Mouse (Mus musculus): ENCODE measurements around the gene Ppp1r21. TPM values are rescaled to one million over a fixed set of nuclear protein-coding genes. Genes with fewer than 3 reads are reported as not detected.

Ppp1r21 gene
- polyA plus RNA-seq, 1 experiment from 2014 or later, result 17.0 TPM

DNA sequence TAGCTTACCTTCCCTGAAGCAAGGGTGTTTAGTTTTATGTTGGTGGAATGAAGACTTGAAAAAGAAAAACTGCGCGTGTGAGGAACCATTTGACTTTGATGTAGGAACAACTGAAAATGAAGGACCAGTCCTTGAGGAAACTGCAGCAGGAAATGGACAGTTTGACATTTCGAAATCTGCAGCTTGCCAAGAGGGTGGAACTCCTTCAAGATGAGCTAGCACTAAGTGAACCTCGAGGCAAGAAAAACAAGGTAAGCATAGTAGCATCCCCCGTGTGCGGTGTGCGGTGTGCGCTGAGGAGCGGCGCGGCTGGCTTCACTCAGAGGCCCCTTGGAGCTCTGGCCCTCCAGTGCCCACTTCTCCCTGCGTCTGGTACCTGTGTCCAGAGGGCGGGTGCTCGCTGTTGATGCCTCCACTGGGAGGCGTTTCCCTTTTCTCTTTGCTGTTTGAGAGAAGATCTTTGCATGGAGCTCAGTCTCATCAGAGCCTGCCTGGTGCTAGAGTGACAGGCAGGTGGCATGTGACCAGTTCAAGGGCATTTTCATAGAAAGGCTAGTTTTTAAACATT, 15.4 kb downstream of the Ppp1r21 start:
- Histone ChIP-seq H3K4me1 (ENCODE audit: control insufficient read depth in 2 of 2, insufficient read depth in 2 of 2, low read length in 2 of 2) (peaks cover 4 to 7% of the 10 kb centered on the region in 2 experiments; a peak in 2 of 4 replicates), H3K9me3 (ENCODE audit: control insufficient read depth, low read length) (no peaks in the 10 kb centered on the region), H3K36me3 (ENCODE audit: control insufficient read depth, insufficient read depth, low read length) (peaks cover 43% of the 10 kb centered on the region), H3K4me3 (ENCODE audit: control insufficient read depth in 1 of 2, insufficient read depth in 1 of 2, low read depth in 1 of 2, low read length in 2 of 2) (no peak overlapping the region), H3K27ac (replicated peaks in 1 of 2; ENCODE audit: control insufficient read depth in 1 of 2, insufficient read depth in 1 of 2, low read depth in 2 of 2, low read length in 2 of 2) (no peak overlapping the region), H3K4me2 (ENCODE audit: low read length) (no peak overlapping the region), H3K27me3 (ENCODE audit: control insufficient read depth, insufficient read depth, low read length) (no peaks in the 10 kb centered on the region), H3K9ac (ENCODE audit: low read length) (no peak overlapping the region)
- WGBS, result 87% methylated on average over 15 of the region's 15 CpGs
- ATAC-seq (ENCODE audit: insufficient number of reproducible peaks, insufficient read depth, low FRiP score, low read depth), result no peak

DNA sequence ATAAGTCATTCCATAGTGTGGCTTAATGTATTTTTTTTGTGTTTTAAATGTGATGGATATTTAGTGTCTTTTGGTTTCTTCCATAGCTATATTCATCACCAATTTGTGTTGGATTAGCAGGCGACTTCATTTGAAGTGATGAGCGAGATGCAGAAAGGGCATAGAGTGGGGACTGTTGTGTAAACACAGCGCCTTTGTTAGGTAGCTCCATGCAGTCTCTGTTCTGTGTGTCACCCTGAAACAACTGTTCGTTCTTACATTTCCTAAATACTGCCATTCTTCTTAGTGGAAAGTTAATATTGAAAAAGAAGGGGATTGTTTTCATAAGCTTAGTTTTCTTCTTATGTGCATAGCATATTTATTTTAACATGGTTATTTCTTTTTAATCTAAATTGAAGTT, 16.8 kb downstream of the Ppp1r21 start:
- Histone ChIP-seq H3K27ac (replicated peaks in 1 of 2; ENCODE audit: control insufficient read depth in 1 of 2, insufficient read depth in 1 of 2, low read depth in 2 of 2, low read length in 2 of 2) (no peak overlapping the region), H3K9me3 (ENCODE audit: control insufficient read depth, low read length) (no peaks in the 10 kb centered on the region), H3K27me3 (ENCODE audit: control insufficient read depth, insufficient read depth, low read length) (no peaks in the 10 kb centered on the region), H3K4me1 (ENCODE audit: control insufficient read depth in 2 of 2, insufficient read depth in 2 of 2, low read length in 2 of 2) (peaks cover 4 to 7% of the 10 kb centered on the region in 2 experiments; a peak in 1 of 4 replicates), H3K9ac (ENCODE audit: low read length) (no peak overlapping the region), H3K36me3 (ENCODE audit: control insufficient read depth, insufficient read depth, low read length) (peaks cover 43% of the 10 kb centered on the region), H3K4me2 (ENCODE audit: low read length) (no peak overlapping the region), H3K4me3 (ENCODE audit: control insufficient read depth in 1 of 2, insufficient read depth in 1 of 2, low read depth in 1 of 2, low read length in 2 of 2) (no peak overlapping the region)
- ATAC-seq (ENCODE audit: insufficient number of reproducible peaks, insufficient read depth, low FRiP score, low read depth), result no peak
- 90% methylated on average over 4 of the region's 4 CpGs for WGBS

DNA sequence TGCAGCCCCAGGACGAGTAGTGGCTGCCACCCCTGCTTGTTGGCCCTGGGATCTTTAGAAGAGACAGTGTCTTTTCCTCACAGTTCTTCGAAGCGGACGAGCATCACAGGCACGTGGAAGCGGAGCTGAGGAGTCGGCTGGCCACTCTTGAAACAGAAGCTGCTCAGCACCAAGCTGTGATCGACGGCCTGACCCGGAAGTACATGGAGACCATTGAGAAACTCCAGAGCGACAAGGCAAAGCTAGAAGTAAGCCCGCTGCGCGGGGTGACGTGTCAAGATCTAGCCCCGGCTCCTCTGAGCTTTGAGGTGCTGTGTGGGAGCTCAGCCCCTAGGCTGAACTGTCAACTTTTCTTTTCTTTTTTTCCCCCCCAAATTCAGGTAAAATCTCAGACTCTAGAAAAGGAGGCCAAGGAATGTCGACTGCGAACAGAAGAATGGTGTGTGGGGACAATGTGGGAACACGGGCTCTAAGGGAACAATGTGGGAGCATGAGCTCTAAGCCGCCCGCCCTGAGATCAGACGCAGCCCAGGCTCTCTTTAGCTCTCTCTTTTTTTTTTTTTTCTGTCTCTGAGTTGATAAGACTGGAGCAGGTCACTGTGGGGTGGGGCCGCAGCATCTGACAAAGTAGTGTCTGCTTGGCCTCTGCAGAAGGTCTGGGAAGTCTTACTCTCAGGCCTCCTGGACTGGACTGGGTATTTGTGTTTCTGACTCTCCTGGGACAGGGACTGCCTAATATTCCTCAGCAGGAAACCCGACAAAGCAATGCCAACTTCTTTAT, 19.7 kb downstream of the Ppp1r21 start:
- Histone ChIP-seq H3K4me3 (ENCODE audit: control insufficient read depth in 1 of 2, insufficient read depth in 1 of 2, low read depth in 1 of 2, low read length in 2 of 2) (no peak overlapping the region), H3K4me1 (ENCODE audit: control insufficient read depth in 2 of 2, insufficient read depth in 2 of 2, low read length in 2 of 2) (peaks cover 6 to 7% of the 10 kb centered on the region in 2 experiments; a peak in 2 of 4 replicates), H3K27ac (replicated peaks in 1 of 2; ENCODE audit: control insufficient read depth in 1 of 2, insufficient read depth in 1 of 2, low read depth in 2 of 2, low read length in 2 of 2) (no peak overlapping the region), H3K4me2 (ENCODE audit: low read length) (no peak overlapping the region), H3K9me3 (ENCODE audit: control insufficient read depth, low read length) (no peaks in the 10 kb centered on the region), H3K27me3 (ENCODE audit: control insufficient read depth, insufficient read depth, low read length) (no peaks in the 10 kb centered on the region), H3K36me3 (ENCODE audit: control insufficient read depth, insufficient read depth, low read length) (peaks cover 33% of the 10 kb centered on the region), H3K9ac (ENCODE audit: low read length) (no peak overlapping the region)
- ATAC-seq (ENCODE audit: insufficient number of reproducible peaks, insufficient read depth, low FRiP score, low read depth), result no peak
- WGBS, result 52% methylated on average over 24 of the region's 24 CpGs

DNA sequence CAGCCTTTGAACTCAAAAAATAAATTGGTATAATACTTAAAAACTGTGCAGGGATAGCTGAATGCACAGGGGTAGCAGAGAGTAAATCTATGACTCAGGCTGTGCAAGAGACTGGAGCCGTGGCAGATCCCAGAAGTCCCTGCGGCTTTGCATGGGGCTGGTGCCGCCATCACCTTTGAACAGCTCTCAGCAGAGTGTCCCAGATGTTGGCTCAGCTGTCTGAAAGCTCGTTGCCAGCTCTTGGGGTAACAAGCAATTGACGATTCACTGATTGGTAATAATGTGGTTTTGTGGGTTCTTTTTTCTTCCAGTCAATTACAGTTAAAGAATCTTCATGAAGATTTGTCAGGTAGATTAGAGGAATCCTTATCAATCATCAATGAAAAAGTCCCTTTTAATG, 20.4 kb downstream of the Ppp1r21 start:
- Histone ChIP-seq H3K9me3 (ENCODE audit: control insufficient read depth, low read length) (no peaks in the 10 kb centered on the region), H3K27ac (replicated peaks in 1 of 2; ENCODE audit: control insufficient read depth in 1 of 2, insufficient read depth in 1 of 2, low read depth in 2 of 2, low read length in 2 of 2) (no peak overlapping the region), H3K36me3 (ENCODE audit: control insufficient read depth, insufficient read depth, low read length) (peaks cover 39% of the 10 kb centered on the region), H3K4me3 (ENCODE audit: control insufficient read depth in 1 of 2, insufficient read depth in 1 of 2, low read depth in 1 of 2, low read length in 2 of 2) (no peak overlapping the region), H3K4me2 (ENCODE audit: low read length) (no peak overlapping the region), H3K27me3 (ENCODE audit: control insufficient read depth, insufficient read depth, low read length) (no peaks in the 10 kb centered on the region), H3K9ac (ENCODE audit: low read length) (no peak overlapping the region), H3K4me1 (ENCODE audit: control insufficient read depth in 2 of 2, insufficient read depth in 2 of 2, low read length in 2 of 2) (peaks cover 6 to 7% of the 10 kb centered on the region in 2 experiments; a peak in 2 of 4 replicates)
- WGBS, result 74% methylated on average over 5 of the region's 5 CpGs
- no peak for ATAC-seq (ENCODE audit: insufficient number of reproducible peaks, insufficient read depth, low FRiP score, low read depth)

DNA sequence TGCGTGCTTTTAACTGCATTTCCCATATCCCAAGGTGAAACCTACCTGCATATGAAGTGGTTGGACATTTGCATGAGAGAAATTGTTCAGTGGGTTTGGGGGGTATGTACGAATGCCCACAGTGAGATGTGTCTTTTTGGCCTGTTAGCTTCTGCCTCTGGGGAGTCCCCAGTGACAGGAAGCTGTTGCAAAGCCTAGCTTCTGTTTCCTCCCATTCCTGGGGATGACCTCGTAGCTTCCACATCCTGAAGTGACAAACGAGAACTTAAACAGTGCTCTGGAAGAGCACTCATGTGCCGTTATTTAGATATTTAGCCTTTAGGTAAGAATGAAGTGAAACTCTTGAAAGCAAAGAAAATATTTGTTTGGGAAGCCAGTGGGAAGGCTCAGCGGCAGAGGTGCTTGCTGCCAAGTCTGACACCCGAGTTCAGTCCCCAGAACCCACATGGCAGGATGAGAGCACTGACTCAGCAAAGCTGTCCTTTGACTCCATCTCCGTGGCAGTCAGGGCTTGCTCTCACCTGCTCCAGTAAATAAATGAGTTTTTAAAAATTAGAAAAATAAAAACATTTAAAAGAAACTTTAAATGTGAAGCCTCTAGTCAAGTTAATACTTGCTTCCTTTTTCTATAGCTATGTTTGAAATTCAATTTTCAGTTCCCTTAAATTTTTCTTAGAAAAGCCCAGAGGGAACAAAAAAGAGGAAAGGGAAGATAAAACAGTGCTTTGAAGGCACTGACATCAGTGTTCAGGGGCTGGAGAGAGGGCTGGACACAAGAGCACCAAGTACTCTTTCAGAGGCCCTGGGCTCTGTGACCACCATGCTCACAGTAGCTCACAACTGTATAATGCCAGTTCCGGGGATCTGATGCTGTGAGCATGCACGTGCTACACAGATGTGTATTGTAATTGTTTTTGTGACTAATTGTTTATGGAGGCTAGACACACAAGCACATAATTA, 21.3 kb downstream of the Ppp1r21 start:
- Histone ChIP-seq H3K4me2 (ENCODE audit: low read length) (no peak overlapping the region), H3K27me3 (ENCODE audit: control insufficient read depth, insufficient read depth, low read length) (no peaks in the 10 kb centered on the region), H3K9me3 (ENCODE audit: control insufficient read depth, low read length) (no peaks in the 10 kb centered on the region), H3K4me1 (ENCODE audit: control insufficient read depth in 2 of 2, insufficient read depth in 2 of 2, low read length in 2 of 2) (peaks cover 6 to 7% of the 10 kb centered on the region in 2 experiments; a peak in 2 of 4 replicates), H3K27ac (replicated peaks in 1 of 2; ENCODE audit: control insufficient read depth in 1 of 2, insufficient read depth in 1 of 2, low read depth in 2 of 2, low read length in 2 of 2) (no peak overlapping the region), H3K9ac (ENCODE audit: low read length) (no peak overlapping the region), H3K36me3 (ENCODE audit: control insufficient read depth, insufficient read depth, low read length) (peaks cover 39% of the 10 kb centered on the region), H3K4me3 (ENCODE audit: control insufficient read depth in 1 of 2, insufficient read depth in 1 of 2, low read depth in 1 of 2, low read length in 2 of 2) (no peak overlapping the region)
- ATAC-seq (ENCODE audit: insufficient number of reproducible peaks, insufficient read depth, low FRiP score, low read depth), result no peak
- WGBS, result 51% methylated on average over 10 of the region's 10 CpGs

DNA sequence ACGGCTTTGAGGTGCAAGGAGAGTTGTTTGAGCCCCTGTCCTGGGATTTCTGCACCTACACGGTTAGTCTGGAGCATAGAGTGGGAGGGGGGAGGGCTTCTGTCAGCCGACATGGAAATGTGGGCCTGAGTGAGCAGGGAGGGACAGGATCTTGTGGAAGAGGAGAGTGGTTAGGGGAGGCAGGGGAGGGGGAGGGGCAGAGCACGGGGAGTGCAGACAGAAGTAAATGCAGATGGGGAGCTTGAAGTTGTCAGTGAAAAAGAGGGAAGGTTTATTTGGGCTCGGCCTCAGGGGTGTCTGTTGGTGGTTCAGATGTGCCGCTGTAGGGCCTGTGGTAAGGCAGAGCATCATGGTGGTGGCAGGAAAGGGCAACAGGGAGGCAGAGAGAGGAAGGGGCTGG, 22.6 kb downstream of the Ppp1r21 start:
- 31% methylated on average over 6 of the region's 6 CpGs for WGBS
- Histone ChIP-seq H3K4me2 (ENCODE audit: low read length) (no peak overlapping the region), H3K4me3 (ENCODE audit: control insufficient read depth in 1 of 2, insufficient read depth in 1 of 2, low read depth in 1 of 2, low read length in 2 of 2) (no peak overlapping the region), H3K36me3 (ENCODE audit: control insufficient read depth, insufficient read depth, low read length) (peaks cover 46% of the 10 kb centered on the region), H3K9ac (ENCODE audit: low read length) (no peak overlapping the region), H3K9me3 (ENCODE audit: control insufficient read depth, low read length) (no peaks in the 10 kb centered on the region), H3K27me3 (ENCODE audit: control insufficient read depth, insufficient read depth, low read length) (no peaks in the 10 kb centered on the region), H3K27ac (replicated peaks in 1 of 2; ENCODE audit: control insufficient read depth in 1 of 2, insufficient read depth in 1 of 2, low read depth in 2 of 2, low read length in 2 of 2) (no peak overlapping the region), H3K4me1 (ENCODE audit: control insufficient read depth in 2 of 2, insufficient read depth in 2 of 2, low read length in 2 of 2) (peaks cover 6 to 7% of the 10 kb centered on the region in 2 experiments; a peak in 2 of 4 replicates)
- no peak for ATAC-seq (ENCODE audit: insufficient number of reproducible peaks, insufficient read depth, low FRiP score, low read depth)

DNA sequence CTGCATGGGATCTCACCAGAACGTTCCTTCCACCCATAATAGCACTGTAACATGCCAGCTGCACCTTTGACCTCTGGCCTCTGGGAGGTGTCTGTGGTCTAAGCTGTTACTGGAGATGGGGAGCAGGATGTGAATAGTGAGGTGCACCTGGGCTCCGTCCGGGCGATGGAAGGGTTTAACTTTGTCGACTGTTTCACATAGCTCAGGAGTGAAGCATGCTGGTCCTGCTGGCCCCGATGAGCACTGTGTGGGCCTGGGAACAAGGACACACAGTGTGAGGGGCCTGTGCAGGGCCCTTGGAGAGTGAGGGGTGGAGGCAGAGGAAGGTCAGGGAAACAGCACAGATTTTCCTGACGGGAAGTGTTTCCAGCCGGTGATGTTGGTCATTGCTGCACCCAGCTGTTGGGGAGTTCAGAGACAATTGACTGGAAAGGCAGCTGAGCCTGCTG, 23.1 kb downstream of the Ppp1r21 start:
- H3K4me2 ChIP-seq (ENCODE audit: low read length), result no peak overlapping the region
- no peak overlapping the region for H3K27ac ChIP-seq (replicated peaks in 1 of 2; ENCODE audit: control insufficient read depth in 1 of 2, insufficient read depth in 1 of 2, low read depth in 2 of 2, low read length in 2 of 2)
- H3K36me3 ChIP-seq (ENCODE audit: control insufficient read depth, insufficient read depth, low read length), result peaks cover 41% of the 10 kb centered on the region
- ATAC-seq (ENCODE audit: insufficient number of reproducible peaks, insufficient read depth, low FRiP score, low read depth), result no peak
- no peaks in the 10 kb centered on the region for H3K9me3 ChIP-seq (ENCODE audit: control insufficient read depth, low read length)
- WGBS, result 43% methylated on average over 8 of the region's 8 CpGs
- H3K4me1 ChIP-seq (ENCODE audit: control insufficient read depth in 2 of 2, insufficient read depth in 2 of 2, low read length in 2 of 2), result peaks cover 6 to 7% of the 10 kb centered on the region in 2 experiments; a peak in 2 of 4 replicates
- no peak overlapping the region for H3K9ac ChIP-seq (ENCODE audit: low read length)
- H3K27me3 ChIP-seq (ENCODE audit: control insufficient read depth, insufficient read depth, low read length), result no peaks in the 10 kb centered on the region
- H3K4me3 ChIP-seq (ENCODE audit: control insufficient read depth in 1 of 2, insufficient read depth in 1 of 2, low read depth in 1 of 2, low read length in 2 of 2), result no peak overlapping the region

Data from heart, embryonic 14.5 days (tissue).